ENCODE assay signal across 8 mouse cellular contexts in the genomic region with DNA sequence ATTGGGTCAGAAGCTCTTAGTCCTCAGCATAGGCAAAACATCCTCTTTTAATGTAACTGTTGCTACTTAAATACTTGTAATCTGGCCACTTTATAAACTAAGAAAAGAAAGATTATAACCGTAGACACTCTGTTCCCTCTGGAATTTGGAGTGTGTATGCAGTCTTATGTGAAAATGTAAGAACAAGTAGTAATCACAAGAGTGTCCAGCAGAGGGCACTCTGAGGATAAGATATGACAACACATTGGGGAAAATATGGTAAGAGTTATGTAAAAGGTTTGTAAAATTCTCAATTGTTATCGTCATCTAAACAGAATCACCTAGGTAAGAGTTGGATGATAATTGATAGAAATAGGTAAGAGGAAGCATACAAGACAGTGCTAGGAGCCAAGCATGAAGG.
DNase-seq lines count a peak whose midpoint lies in the region; ATAC-seq and TF ChIP-seq lines count a peak whose summit lies in the region.

No protein-coding gene starts in this region.

- ATAC-seq in liver, embryonic 12.5 days = no peak
- no peak for ATAC-seq in hindbrain, embryonic 14.5 days (ENCODE audit: low FRiP score)
- peak; percentile 45; the same call in 1 of the 2 replicates for ATAC-seq in midbrain, embryonic 13.5 days
- ATAC-seq in stomach, postnatal 0 days (ENCODE audit: low FRiP score, low TSS enrichment) = no peak

- H3K9me3 ChIP-seq in liver, embryonic 12.5 days (replicated peaks) = no peaks in the 10 kb centered on the region
- H3K9me3 ChIP-seq in hindbrain, embryonic 14.5 days (ENCODE audit: control insufficient read depth, low read length) = no peaks in the 10 kb centered on the region
- H3K9me3 ChIP-seq in midbrain, embryonic 13.5 days = no peaks in the 10 kb centered on the region
- H3K9me3 ChIP-seq in stomach, postnatal 0 days (ENCODE audit: control insufficient read depth, low read length) = no peaks in the 10 kb centered on the region

- 13% methylated on average over 2 of the region's 2 CpGs for WGBS in liver, embryonic 12.5 days (ENCODE audit: insufficient replicate concordance)
- 15% methylated on average over 2 of the region's 2 CpGs for WGBS in hindbrain, embryonic 14.5 days
- WGBS in midbrain, embryonic 13.5 days = 25% methylated on average over 2 of the region's 2 CpGs
- 8% methylated on average over 2 of the region's 2 CpGs for WGBS in stomach, postnatal 0 days

- TF ChIP-seq CTCF in brain, embryonic 14.5 days (IDR thresholded peaks at IDR 0.05; ENCODE audit: borderline replicate concordance, extremely low read depth, insufficient read depth, insufficient read length) = 0 out of 2 replicates have a peak, but pooled peaks have one; percentile 11
- TF ChIP-seq CTCF in stomach, postnatal 0 days (IDR thresholded peaks at IDR 0.05; ENCODE audit: low read depth) = peak; percentile 90

- DNase-seq in liver = peak; percentile 52
- DNase-seq in brain, embryonic 14.5 days (ENCODE audit: low read depth) = peak; percentile 93
- DNase-seq in fat pad, adult 2 months (ENCODE audit: extremely low read depth, low read depth, low spot score) = peak; percentile 5
- peak; percentile 95 for DNase-seq in hindbrain, embryonic 14.5 days (ENCODE audit: low spot score)
- DNase-seq in left cerebral cortex, adult 18-20 months (ENCODE audit: low spot score in 2 of 2) = peak; percentile 81 to 91
- peak; percentile 49 for DNase-seq in stomach, postnatal 0 days (ENCODE audit: low spot score)

- no peak for TF ChIP-seq EP300 in stomach, postnatal 0 days (optimal IDR thresholded peaks at IDR 0.05)

- no peaks in the 10 kb centered on the region for H3K36me3 ChIP-seq in liver, embryonic 12.5 days
- no peaks in the 10 kb centered on the region for H3K36me3 ChIP-seq in hindbrain, embryonic 14.5 days (replicated peaks; ENCODE audit: control insufficient read depth, insufficient read depth)
- no peaks in the 10 kb centered on the region for H3K36me3 ChIP-seq in midbrain, embryonic 13.5 days
- no peaks in the 10 kb centered on the region for H3K36me3 ChIP-seq in stomach, postnatal 0 days (ENCODE audit: control insufficient read depth, insufficient read depth, low read length)

- no peak overlapping the region for H3K9ac ChIP-seq in liver, embryonic 12.5 days
- H3K9ac ChIP-seq in hindbrain, embryonic 14.5 days = no peak overlapping the region
- H3K9ac ChIP-seq in midbrain, embryonic 13.5 days (replicated peaks) = no peak overlapping the region
- H3K9ac ChIP-seq in stomach, postnatal 0 days (ENCODE audit: low read length) = no peak overlapping the region

- no peak overlapping the region for H3K4me3 ChIP-seq in liver, embryonic 12.5 days
- no peak overlapping the region for H3K4me3 ChIP-seq in hindbrain, embryonic 14.5 days (replicated peaks; ENCODE audit: low read length)
- no peak overlapping the region for H3K4me3 ChIP-seq in midbrain, embryonic 13.5 days (replicated peaks)
- no peak overlapping the region for H3K4me3 ChIP-seq in stomach, postnatal 0 days (ENCODE audit: low read depth, low read length)

- H3K4me1 ChIP-seq in liver, embryonic 12.5 days = no peaks in the 10 kb centered on the region
- no peaks in the 10 kb centered on the region for H3K4me1 ChIP-seq in hindbrain, embryonic 14.5 days (replicated peaks; ENCODE audit: control insufficient read depth, insufficient read depth, low read length)
- H3K4me1 ChIP-seq in midbrain, embryonic 13.5 days (replicated peaks) = no peaks in the 10 kb centered on the region
- H3K4me1 ChIP-seq in stomach, postnatal 0 days (replicated peaks; ENCODE audit: control insufficient read depth, insufficient read depth) = no peaks in the 10 kb centered on the region

- peaks cover 5% of the 10 kb centered on the region; the same call in 1 of the 2 replicates for H3K27me3 ChIP-seq in liver, embryonic 12.5 days (replicated peaks)
- H3K27me3 ChIP-seq in hindbrain, embryonic 14.5 days (ENCODE audit: control insufficient read depth, insufficient read depth, low read length) = no peaks in the 10 kb centered on the region
- no peaks in the 10 kb centered on the region for H3K27me3 ChIP-seq in midbrain, embryonic 13.5 days
- no peaks in the 10 kb centered on the region for H3K27me3 ChIP-seq in stomach, postnatal 0 days (ENCODE audit: control insufficient read depth, insufficient read depth, low read length)

- no peak overlapping the region for H3K4me2 ChIP-seq in liver, embryonic 12.5 days
- H3K4me2 ChIP-seq in hindbrain, embryonic 14.5 days (replicated peaks) = no peak overlapping the region
- no peak overlapping the region for H3K4me2 ChIP-seq in midbrain, embryonic 13.5 days (replicated peaks)
- no peak overlapping the region for H3K4me2 ChIP-seq in stomach, postnatal 0 days (replicated peaks; ENCODE audit: low read depth)

- no peak overlapping the region for H3K27ac ChIP-seq in liver, embryonic 12.5 days
- no peak overlapping the region for H3K27ac ChIP-seq in hindbrain, embryonic 14.5 days
- H3K27ac ChIP-seq in midbrain, embryonic 13.5 days = no peak overlapping the region
- H3K27ac ChIP-seq in stomach, postnatal 0 days (replicated peaks) = no peak overlapping the region

- TF ChIP-seq POLR2A in brain, embryonic 14.5 days (IDR thresholded peaks at IDR 0.05; ENCODE audit: borderline replicate concordance, extremely low read depth, insufficient read depth, insufficient read length, poor library complexity, severe bottlenecking) = no peak

Comparison
In these comparisons a context has a peak if more than half of its experiments do, and no peak if none do; other contexts are left out.
1. DNase-seq: peak in every context shown above with its lines; median percentile 95 in hindbrain, embryonic 14.5 days; 93 in brain, embryonic 14.5 days; 86 in left cerebral cortex, adult 18-20 months; 52 in liver; 49 in stomach, postnatal 0 days; 5 in fat pad, adult 2 months.